Mouse (Mus musculus) frontal cortex, postnatal 36 days (tissue): Measurements from ENCODE around the gene Eya2.
"Not testable (repeated sequence)": the region's sequence is repeated elsewhere in the genome, so short reads cannot be mapped to it uniquely, and the experiment has no call there.

Experiments
- DNase-seq, 2 experiments: peaks; one replicate each; pipeline ENCODE4 v3.0.0; 2022; ENCODE audit warnings: low spot score in 2 of 2

Gene Eya2

DNA sequence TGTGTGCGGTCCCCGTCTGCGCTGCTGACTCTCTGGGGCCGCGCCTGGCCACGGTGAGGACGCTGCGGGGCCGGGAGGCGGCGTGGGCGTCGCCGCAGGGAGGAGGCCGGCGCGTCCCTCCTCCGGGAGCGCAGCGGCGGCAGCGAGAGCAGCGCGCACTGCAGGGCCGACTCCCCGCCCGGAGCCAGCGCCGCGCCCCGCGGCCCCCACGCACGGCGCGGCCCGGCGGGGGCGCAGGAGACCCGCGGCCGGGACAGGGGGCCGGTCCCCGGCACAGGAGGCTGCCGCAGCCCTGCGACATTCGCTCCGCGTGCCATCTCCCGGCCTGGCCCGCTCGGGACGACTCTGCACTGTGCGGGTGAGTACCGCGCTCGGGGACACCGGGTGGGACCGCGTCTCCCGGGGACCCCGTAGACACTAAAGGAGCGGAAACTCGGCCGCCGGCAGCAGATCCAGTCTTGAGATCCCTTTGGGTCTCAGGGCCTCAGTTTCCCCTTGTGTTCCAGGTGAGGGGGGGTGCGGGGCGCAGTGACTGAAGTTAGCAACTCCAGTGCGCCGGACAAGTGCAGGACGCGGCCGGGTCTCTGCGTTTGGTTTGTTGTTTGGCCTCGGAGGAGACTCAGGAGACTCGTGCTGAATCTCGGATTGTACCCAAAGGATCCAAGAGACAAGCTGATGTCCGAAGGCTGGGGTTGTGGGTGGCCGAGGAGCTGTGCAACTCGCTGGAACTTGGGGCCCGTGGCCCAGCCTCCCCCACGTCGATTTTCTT, at the start of gene Eya2:
Gene Eya2 (plus strand): TSS at position 126 of the 769 bp plus-strand sequence.
- DNase-seq: no peak

DNA sequence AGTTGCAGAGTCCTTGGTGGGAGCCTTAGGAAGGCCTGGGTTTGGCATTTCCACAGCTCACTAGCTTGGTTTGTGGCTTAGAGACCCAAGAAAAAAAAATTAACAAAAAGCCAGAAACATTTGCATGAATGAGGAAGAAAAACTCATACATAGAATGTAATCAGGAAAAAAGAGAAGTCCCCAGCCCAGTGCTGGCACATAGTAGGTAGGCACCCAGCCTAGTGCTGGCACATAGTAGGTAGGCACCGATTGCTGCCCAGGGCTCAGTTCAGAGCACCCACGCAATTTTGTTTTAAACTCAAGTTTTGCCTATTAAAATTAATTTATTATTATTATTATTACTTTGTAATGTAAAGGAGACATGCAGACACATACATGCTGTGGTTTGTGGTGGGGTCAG, 49.1 kb upstream of the Eya2 start:
- DNase-seq: no peak

DNA sequence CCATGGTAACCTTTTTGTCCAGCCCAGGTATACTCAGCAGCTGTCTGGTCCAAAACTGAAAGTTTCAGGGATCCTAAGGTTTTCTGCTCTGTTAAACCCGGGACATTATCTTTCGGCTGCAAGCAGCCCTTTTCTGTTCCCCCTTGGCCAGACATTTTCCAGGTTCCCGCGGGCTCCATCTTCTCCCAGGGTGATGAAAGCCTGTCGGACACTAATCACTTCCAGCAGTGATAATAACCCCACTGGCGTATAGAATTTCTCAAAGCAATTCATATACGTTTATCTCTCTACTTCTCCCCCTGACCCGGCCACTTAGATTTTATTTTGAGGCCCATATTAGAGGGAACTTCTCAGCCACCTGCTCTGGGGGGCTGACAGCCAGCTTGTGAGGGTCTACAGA, 48.5 kb upstream of the Eya2 start:
- no peak for DNase-seq

DNA sequence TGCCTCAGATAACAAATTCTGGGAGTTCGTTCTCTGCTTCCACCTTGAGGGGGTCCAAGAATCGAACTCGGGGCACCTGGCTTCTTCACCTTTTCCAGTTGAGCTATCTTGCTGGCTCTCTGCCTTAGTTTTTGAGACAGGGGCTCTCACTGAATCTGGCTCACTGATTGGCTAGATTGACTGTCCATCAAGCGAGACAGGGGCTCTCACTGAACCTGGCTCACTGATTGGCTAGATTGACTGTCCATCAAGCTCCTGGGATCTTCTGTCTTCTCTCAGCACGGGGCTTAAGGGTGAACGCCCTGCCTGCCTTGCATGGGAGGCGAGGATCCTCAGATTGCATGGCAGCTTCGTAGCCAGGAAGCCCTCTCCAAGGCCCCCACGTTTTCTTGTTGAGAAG, 47.4 kb upstream of the Eya2 start:
- peak; percentile 6 to 23 for DNase-seq

DNA sequence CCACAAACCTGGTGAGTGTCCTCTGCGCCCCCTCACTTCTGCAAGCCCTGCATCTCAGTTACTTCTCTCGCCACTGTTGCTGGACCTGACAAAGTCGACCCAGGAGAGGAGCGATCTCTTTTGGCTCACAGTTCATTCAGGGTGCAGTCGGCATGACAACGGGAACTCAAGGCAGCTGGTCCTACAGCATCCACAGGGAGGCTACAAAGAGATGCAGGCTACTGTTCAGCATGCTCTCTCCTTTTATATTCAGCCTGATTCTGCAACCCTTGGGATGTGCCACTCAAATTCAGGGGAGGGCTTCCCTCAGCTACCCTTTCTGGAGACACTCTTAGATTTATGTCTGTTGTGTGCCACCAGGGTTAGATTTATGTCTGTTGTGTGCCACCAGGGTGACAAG, 46.2 kb upstream of the Eya2 start:
- no peak for DNase-seq

DNA sequence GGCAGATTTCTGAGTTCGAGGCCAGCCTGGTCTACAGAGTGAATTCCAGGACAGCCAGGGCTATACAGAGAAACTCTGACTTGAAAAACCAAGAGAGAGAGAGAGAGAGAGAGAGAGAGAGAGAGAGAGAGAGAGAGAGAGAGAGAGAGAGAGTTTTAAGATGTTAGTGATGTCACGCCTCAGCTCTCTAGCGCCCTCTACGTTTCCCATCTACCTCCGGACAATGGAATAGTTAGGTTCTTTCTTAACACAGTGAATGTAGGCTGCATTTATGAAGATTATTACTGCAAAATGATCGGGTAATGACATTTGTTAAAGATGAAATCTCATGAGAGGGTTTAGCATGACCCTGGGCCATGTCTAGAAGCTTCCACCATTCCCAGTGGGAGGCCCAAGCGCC, 44.4 kb upstream of the Eya2 start:
- DNase-seq: not testable (repeated sequence)

GRCm38 (mm10) chr2:165554066-165554465, 40.8 kb upstream of the Eya2 start:
- no peak for DNase-seq

DNA sequence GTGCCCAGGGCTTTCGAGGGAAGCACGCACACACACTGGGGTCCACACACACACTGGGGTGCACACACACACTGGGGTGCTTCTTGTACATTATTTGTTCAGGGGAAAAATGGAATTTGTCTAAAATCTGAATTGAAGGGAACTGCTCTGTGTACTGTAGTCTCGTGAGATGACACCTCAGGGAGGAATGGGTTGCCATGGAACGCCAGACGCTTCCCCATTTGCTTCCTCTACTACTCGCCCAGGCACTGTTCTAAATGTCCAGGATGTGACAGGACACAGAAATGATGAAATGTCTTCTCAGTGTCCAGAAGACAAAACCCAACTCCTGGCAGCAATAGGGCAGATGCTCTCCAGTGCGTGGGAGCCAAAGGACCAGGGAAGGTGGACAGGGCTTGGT, 37.6 kb upstream of the Eya2 start:
- DNase-seq: peak; percentile 7 to 17

GRCm38 (mm10) chr2:165558916-165559315, 35.9 kb upstream of the Eya2 start:
- no peak for DNase-seq

- DNase-seq: no peak
These were observed 35.2 kb upstream of the Eya2 start for GRCm38 (mm10) chr2:165559506-165560235.

DNA sequence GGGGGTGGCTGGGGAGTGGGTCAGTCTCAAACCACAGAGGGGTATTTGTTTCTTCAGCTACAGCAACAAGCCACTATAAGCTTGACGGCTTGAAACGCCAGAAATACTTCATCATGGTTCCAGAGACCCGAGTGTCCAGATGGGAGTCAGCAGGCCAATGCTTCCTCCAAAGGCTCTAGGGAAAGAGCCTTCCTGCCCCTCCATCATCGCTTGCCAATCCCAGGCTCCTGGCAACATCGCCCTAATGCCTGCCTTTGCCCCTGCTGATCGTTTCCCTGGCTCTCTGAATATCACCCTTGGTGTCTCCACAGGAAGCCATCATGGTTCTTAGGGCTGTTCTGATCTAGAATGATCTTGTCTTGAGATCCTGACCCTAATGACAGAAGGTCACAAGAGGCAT, 33.0 kb upstream of the Eya2 start:
- DNase-seq: no peak

DNA sequence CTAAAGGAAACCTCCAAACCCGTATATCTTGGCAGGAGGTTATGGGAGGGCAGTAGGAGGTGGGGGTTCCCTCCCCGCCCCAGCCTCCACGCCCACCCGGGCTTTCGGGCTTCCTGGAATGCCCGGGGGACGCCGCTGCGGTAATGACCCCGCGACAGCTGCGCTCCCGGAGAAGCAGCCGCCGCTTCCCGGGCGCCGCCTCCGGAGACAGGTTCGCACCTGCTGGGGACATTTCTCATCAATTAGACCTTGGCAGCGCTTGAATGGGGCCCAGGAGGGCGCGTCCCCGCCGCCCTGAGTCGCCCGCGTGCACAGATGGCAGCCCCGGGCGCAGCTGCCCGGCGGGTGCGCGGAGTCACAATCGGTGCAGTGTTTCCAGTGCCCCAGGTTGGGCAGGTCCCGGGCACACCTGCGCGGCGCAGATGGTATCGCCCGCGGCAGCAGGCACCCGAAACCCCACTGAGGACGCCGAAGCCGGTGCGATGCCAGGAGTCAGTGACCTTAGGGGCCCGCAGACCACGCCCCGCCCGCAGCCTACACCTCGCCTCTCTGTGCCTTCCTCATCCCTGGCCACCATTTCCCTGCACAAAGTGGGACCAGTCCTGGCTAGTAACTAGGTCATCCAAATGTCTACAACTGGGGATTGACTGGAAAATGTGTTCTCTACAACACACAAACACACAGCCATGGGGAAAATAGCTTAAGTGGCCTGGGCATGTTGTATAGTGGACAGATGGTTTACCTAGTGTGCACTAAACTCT, 31.4 kb upstream of the Eya2 start:
- DNase-seq: no peak

- DNase-seq: no peak
These were observed 30.7 kb upstream of the Eya2 start for GRCm38 (mm10) chr2:165564101-165564500.

GRCm38 (mm10) chr2:165564620-165565019, 30.2 kb upstream of the Eya2 start:
- no peak for DNase-seq

DNA sequence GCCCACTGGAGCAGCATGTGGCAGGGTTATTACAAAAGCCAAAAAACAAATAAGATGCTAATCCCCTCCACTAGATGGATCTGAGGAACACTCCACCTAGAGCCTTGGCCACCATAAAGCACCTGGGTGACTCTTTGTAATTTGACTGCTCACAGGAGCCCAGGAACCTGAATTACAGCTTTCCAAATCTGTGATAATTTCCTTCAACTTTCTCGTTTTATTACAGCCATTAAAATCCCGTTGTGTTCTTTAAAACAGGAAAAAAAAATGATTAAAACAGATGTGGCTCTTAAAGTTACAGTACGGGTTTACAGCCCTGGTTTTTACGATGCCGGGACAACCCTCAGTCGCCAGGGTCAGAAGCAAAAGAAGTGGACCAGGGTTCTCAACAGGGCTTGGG, 27.9 kb upstream of the Eya2 start:
- DNase-seq: no peak

DNA sequence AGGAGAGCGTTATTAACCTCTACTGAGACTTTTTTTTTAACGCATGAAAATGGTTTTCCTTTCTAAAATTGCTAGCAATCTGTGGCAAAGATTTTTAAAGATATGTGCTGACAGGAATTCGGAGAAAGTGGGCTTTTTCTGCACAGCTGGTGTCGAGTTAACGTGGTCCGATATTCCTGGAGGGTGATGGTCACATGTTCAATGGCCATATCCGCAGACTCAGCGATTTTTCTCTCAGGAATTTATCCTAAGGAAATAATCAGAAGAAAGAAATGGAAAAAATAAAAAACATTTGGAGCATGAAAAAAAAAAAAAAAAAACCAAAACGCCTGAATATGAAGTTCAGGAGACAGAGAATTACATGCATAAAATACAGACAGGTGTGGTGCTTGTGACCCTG, 27.0 kb upstream of the Eya2 start:
- no peak for DNase-seq

GRCm38 (mm10) chr2:165568911-165569310, 25.9 kb upstream of the Eya2 start:
- no peak for DNase-seq

- DNase-seq: no peak
These were observed 23.5 kb upstream of the Eya2 start for GRCm38 (mm10) chr2:165571216-165571778.

GRCm38 (mm10) chr2:165583044-165583443, 11.8 kb upstream of the Eya2 start:
- no peak for DNase-seq

- no peak for DNase-seq
These were observed 11.3 kb upstream of the Eya2 start for GRCm38 (mm10) chr2:165583518-165583917.

- no peak for DNase-seq
These were observed 10.3 kb upstream of the Eya2 start for GRCm38 (mm10) chr2:165584563-165584962.

GRCm38 (mm10) chr2:165590742-165591141, 4.1 kb upstream of the Eya2 start:
- no peak for DNase-seq
